Mouse (Mus musculus) monocyte, adult 5-6 weeks (primary cell): ENCODE results near the gene Fkbp15. TPM values are rescaled to one million over a fixed set of nuclear protein-coding genes. Genes with fewer than 3 reads are reported as not detected.

ENCODE experiments used
- ATAC-seq: fragments of 153-309, 156-312 bp; replicated peaks from 2 replicates; pipeline ENCODE4 v1.8.0; 2017; ENCODE audit warnings: mild to moderate bottlenecking; ENCODE audit not compliant: low TSS enrichment, insufficient number of reproducible peaks, severe bottlenecking, poor library complexity, low FRiP score
- total RNA-seq: library from RNA; stranded (forward); fragments of 200-1000, 200-491, 200-594 nt; gene quantifications from 3 replicates; pipeline ENCODE4 v1.2.3, GENCODE M21; 2017

The Fkbp15 gene
- total RNA-seq, 1 experiment from 2014 or later = 94.1 TPM

- no peak for ATAC-seq
Observed at GRCm38 (mm10) chr4:62331977-62332376, 28.4 kb downstream of the Fkbp15 start.

- no peak for ATAC-seq
Observed at GRCm38 (mm10) chr4:62328941-62329660, 31.2 kb downstream of the Fkbp15 start.

- no peak for ATAC-seq
Observed at GRCm38 (mm10) chr4:62326111-62326510, 34.2 kb downstream of the Fkbp15 start.

- peak; percentile 94 for ATAC-seq
Observed at GRCm38 (mm10) chr4:62322684-62323083, 37.7 kb downstream of the Fkbp15 start.

GRCm38 (mm10) chr4:62318294-62318693 is 42.1 kb downstream of the Fkbp15 start:
- no peak for ATAC-seq

- no peak for ATAC-seq
Observed at GRCm38 (mm10) chr4:62316456-62316855, 43.9 kb downstream of the Fkbp15 start.

GRCm38 (mm10) chr4:62314516-62314915 is 45.8 kb downstream of the Fkbp15 start:
- no peak for ATAC-seq

GRCm38 (mm10) chr4:62313641-62314211 is 46.6 kb downstream of the Fkbp15 start:
- no peak for ATAC-seq

GRCm38 (mm10) chr4:62312821-62313220 is 47.5 kb downstream of the Fkbp15 start:
- ATAC-seq = no peak

- ATAC-seq = no peak
Observed at GRCm38 (mm10) chr4:62308406-62308805, 51.9 kb downstream of the Fkbp15 start.

- no peak for ATAC-seq
Observed at GRCm38 (mm10) chr4:62306840-62307239, 53.5 kb downstream of the Fkbp15 start.

GRCm38 (mm10) chr4:62306301-62306700 is 54.0 kb downstream of the Fkbp15 start:
- ATAC-seq = no peak

- ATAC-seq = no peak
Observed at GRCm38 (mm10) chr4:62303288-62303687, 57.1 kb downstream of the Fkbp15 start.

- no peak for ATAC-seq
Observed at GRCm38 (mm10) chr4:62302795-62303194, 57.6 kb downstream of the Fkbp15 start.

- ATAC-seq = no peak
Observed at GRCm38 (mm10) chr4:62300001-62300400, 60.3 kb downstream of the Fkbp15 start.

- no peak for ATAC-seq
Observed at GRCm38 (mm10) chr4:62297280-62298130, 62.8 kb downstream of the Fkbp15 start.

- no peak for ATAC-seq
Observed at GRCm38 (mm10) chr4:62294741-62295140, 65.6 kb downstream of the Fkbp15 start.

GRCm38 (mm10) chr4:62293219-62293861 is 67.0 kb downstream of the Fkbp15 start:
- ATAC-seq = no peak
